Mouse (Mus musculus): ENCODE measurements around the gene Tacc3. TPM values are rescaled to one million over a fixed set of nuclear protein-coding genes. Genes with fewer than 3 reads are reported as not detected.

Gene Tacc3
- total RNA-seq, 2 experiments from 2014 or later, result 5.3 to 7.2 TPM

GRCm38 (mm10) chr5:33712550-33712949, 54.6 kb downstream of the Tacc3 start:
- H3K27ac ChIP-seq, result no peak overlapping the region
- TF ChIP-seq CTCF (IDR thresholded peaks at IDR 0.05), result no peak
- H3K4me3 ChIP-seq, result no peak overlapping the region
- DNase-seq (ENCODE audit: extremely low spot score in 1 of 2, low spot score in 2 of 2), result no peak
- intact Hi-C loops (cut with DNase I), result no loop called here

GRCm38 (mm10) chr5:33715182-33715581, 57.3 kb downstream of the Tacc3 start:
- no peak for DNase-seq (ENCODE audit: extremely low spot score in 1 of 2, low spot score in 2 of 2)
- Histone ChIP-seq H3K4me3 (no peak overlapping the region), H3K27ac (no peak overlapping the region)
- intact Hi-C loops (cut with DNase I), result no loop called here
- TF ChIP-seq CTCF (IDR thresholded peaks at IDR 0.05), result no peak

- DNase-seq (ENCODE audit: extremely low spot score in 1 of 2, low spot score in 2 of 2), result no peak
- Histone ChIP-seq H3K27ac (no peak overlapping the region), H3K4me3 (no peak overlapping the region)
- peak; percentile 1 for TF ChIP-seq CTCF (IDR thresholded peaks at IDR 0.05)
- intact Hi-C loops (cut with DNase I), result no loop called here
These were observed 58.5 kb downstream of the Tacc3 start for GRCm38 (mm10) chr5:33716467-33716866.

- no peak overlapping the region for H3K27ac ChIP-seq
- intact Hi-C loops (cut with DNase I), result no loop called here
- TF ChIP-seq CTCF (IDR thresholded peaks at IDR 0.05), result no peak
- no peak for DNase-seq (ENCODE audit: extremely low spot score in 1 of 2, low spot score in 2 of 2)
- H3K4me3 ChIP-seq, result no peak overlapping the region
These were observed 60.5 kb downstream of the Tacc3 start for GRCm38 (mm10) chr5:33718460-33718859.

DNA sequence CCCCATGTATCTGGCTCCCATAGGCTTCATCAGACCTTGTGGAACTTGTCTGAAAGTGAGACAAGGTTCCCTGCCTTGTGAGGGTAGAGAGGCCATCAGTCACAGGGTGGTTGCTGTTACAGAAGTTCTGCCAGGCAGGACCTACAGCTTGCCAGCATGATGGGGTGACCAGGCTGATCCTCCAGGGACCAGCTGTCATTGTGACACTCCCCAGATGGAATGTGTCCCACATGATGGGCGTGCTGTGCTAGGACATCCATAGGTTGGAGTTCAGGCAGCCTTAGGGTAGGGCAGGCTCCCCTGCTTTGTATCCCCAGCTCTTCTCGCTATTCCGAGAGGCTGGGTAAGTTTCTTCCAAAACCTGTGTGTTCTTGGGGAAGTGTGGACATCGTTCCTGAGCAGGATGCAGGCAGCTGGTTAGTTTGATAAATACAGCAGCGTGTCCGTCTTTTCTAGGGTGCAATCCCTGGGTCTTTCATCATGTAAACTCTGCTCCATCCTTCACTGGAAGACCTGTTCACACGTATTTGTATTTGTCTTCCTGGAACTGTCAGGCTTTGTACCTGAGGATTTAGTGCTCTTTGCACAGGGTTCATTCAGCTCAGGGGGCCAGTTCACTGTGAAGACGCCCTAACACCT, 63.0 kb downstream of the Tacc3 start:
- peak overlapping the region; percentile 47 for H3K4me3 ChIP-seq
- DNase-seq (ENCODE audit: extremely low spot score in 1 of 2, low spot score in 2 of 2), result no peak
- TF ChIP-seq CTCF (IDR thresholded peaks at IDR 0.05), result no peak
- H3K27ac ChIP-seq, result no peak overlapping the region
- intact Hi-C loops (cut with DNase I), result loop anchor here (5.0 kb wide), 1 partner anchor 34 kb away; no protein-coding TSS in a partner anchor

DNA sequence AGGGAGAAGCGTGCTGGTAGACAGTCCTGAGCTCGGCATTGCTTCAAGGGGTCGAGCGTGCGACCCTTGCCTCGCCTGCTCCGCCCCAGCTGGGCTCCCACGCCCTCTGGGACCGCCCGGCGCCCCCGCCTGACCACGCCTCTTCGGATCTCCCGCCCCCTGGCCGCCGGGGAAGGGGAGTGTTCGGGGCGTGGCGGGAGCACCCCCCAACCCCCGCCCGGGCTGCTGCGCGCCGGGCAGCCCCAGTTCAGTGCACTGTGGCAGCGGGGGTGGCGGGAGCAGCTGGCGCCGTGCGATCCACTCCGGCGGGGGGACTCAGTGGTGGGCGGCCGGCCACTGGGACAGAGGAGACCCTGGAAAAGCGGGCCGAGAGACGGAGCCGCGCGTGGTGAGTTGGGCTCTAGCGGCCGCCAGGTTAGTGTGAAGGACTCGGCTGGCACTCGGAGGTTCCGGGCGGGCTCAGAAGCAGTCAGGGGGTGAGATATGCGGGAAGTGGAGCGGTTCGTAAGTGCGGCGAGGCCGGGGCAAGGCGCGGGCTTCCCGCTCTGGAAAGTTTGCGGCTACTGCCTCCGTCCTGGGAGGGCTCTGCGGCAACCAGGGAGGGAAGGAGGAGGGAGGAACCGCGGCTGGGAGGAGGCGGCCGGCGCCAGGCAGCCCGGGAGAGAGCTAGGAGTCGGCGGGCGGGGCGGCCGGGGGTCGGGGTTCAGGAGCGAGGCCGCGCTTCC, 63.8 kb downstream of the Tacc3 start, which contains the start of gene Fgfr3:
Gene Fgfr3 (plus strand): TSS at position 134 of the 725 bp plus-strand sequence.
- peak; percentile 44 to 53 for DNase-seq (ENCODE audit: extremely low spot score in 1 of 2, low spot score in 2 of 2)
- Histone ChIP-seq H3K27ac (peak within 1 kb of the TSS; percentile 74), H3K4me3 (peak within 1 kb of the TSS; percentile 47)
- intact Hi-C loops (cut with DNase I), result loop anchor here (5.0 kb wide), 1 partner anchor 34 kb away; no protein-coding TSS in a partner anchor
- TF ChIP-seq CTCF (IDR thresholded peaks at IDR 0.05), result no peak; the same call in none of the 2 replicates

DNA sequence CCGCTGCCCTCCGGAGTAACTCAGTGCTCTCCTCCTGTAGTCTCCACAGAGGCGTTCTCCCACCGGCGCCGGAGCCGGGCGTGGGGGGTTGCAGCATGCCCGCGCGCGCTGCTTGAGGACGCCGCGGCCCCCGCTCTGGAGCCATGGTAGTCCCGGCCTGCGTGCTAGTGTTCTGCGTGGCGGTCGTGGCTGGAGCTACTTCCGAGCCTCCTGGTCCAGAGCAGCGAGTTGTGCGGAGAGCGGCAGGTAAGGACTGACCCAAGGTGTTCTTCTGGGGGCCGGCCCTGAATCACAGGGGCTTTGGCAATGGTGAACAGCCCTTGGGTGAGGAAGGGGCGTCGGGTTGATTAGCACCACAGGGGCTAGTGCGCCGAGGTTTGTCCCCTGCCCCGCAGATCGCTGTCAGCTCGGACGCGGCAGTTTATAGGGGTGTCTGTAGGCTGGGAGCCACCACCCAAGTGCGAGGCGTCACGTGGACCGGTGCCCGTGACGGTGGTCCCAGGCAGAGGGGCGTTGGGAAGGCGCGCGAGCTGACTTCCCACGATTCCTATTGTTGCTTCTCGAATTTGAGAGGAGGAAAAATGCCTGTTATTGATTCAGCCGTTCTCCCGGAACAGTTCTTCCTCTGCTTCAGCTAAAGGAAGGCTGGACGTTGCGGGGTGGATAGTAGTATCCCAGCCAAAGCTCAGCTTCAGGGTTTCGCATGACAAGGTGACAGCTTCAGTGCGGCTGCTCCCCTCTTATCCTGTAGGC, 64.5 kb downstream of the Tacc3 start:
- no peak for DNase-seq (ENCODE audit: extremely low spot score in 1 of 2, low spot score in 2 of 2)
- Histone ChIP-seq H3K4me3 (peak overlapping the region; percentile 47), H3K27ac (peak overlapping the region; percentile 74)
- intact Hi-C loops (cut with DNase I), result loop anchor here (5.0 kb wide), 1 partner anchor 35 kb away; no protein-coding TSS in a partner anchor
- no peak for TF ChIP-seq CTCF (IDR thresholded peaks at IDR 0.05)

- Histone ChIP-seq H3K27ac (peak overlapping the region; percentile 74), H3K4me3 (peak overlapping the region; percentile 47)
- DNase-seq (ENCODE audit: extremely low spot score in 1 of 2, low spot score in 2 of 2), result no peak
- intact Hi-C loops (cut with DNase I), result loop anchor here (5.0 kb wide), 1 partner anchor 36 kb away; no protein-coding TSS in a partner anchor
- peak; percentile 2 for TF ChIP-seq CTCF (IDR thresholded peaks at IDR 0.05)
These were observed 65.2 kb downstream of the Tacc3 start for GRCm38 (mm10) chr5:33723019-33723640.

DNA sequence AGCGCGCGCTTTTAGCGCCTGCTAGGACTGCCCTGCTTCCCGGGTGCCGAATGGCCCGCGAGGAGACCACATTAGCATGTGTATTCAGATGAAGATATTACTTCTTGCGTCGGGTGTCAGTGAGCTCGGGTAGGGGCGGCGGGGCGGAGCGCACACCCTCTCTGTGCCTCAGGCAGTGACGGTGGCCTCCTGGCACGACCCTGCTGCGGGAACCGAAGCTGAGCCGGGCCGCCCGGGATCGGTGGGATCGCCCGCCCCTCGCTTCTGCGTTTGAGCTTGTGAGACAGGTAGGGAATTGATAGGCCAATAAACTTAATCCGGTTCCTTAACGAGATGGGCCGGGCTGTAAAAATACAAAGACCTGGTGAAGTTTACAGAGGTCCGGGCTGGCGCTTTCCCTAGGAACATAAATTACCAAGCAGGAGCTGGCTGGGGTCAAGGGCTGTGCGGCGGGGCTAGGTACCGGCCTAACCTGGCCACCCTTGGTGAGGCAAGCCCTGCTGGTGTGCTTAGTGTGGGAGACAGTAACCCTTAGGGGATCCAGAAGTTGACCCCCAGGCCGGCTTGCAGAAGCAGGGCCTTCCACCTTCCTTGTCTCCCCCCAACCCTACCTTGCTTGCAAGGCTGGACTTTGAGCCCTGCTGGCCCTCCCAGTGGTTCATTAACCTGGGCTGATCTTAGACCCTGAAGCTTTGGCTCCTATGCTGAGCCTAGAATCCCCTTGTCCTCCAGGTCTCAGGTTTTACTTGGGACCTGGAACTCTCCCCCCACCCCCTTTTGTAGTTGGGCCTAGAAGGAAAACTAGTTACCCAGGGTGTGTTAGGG, 65.9 kb downstream of the Tacc3 start:
- H3K4me3 ChIP-seq, result peak overlapping the region; percentile 47
- H3K27ac ChIP-seq, result peak overlapping the region; percentile 60
- intact Hi-C loops (cut with DNase I), result loop anchor here (5.0 kb wide), 1 partner anchor 37 kb away; no protein-coding TSS in a partner anchor
- no peak for TF ChIP-seq CTCF (IDR thresholded peaks at IDR 0.05)
- no peak for DNase-seq (ENCODE audit: extremely low spot score in 1 of 2, low spot score in 2 of 2)

- intact Hi-C loops (cut with DNase I), result no loop called here
- peak in 1 of 2 experiments; percentile 46 for DNase-seq (ENCODE audit: extremely low spot score in 1 of 2, low spot score in 2 of 2)
- Histone ChIP-seq H3K4me3 (peak overlapping the region; percentile 4; the same call in 1 of the 2 replicates), H3K27ac (peak overlapping the region; percentile 53; the same call in 1 of the 2 replicates)
- no peak; the same call in 1 of the 2 replicates for TF ChIP-seq CTCF (IDR thresholded peaks at IDR 0.05)
These were observed 68.2 kb downstream of the Tacc3 start for GRCm38 (mm10) chr5:33726081-33726647.

All from left cerebral cortex, adult 2 months (tissue).